Mouse (Mus musculus): ENCODE results near the gene Spire2.

GRCm38 (mm10) chr8:123406786-123407185, 74.3 kb downstream of the Spire2 start, which contains the start of gene Mc1r:
- TF ChIP-seq POLR2A (IDR thresholded peaks at IDR 0.05; ENCODE audit: borderline replicate concordance, insufficient read depth, low read length) (no peak), CTCF (IDR thresholded peaks at IDR 0.05; ENCODE audit: borderline replicate concordance, insufficient read depth, low read depth, low read length) (peak; percentile 85)

Measured in cerebellum, adult 2 months (tissue).